Mouse (Mus musculus) limb, embryonic 11.5 days (tissue): ENCODE measurements at regions not wholly inside any gene's neighbourhood (a gene's known extent, or its start where the extent isn't known, plus 50 kb on each side); places are given as distances from the start of the nearest gene placed in this dataset.

Experiments used
- ATAC-seq: fragments of 200-750 bp; cut with Nextera tagmentation; 2 replicates; pipeline ENCODE4 v1.8.0; 2017; ENCODE audit warnings: low read depth; ENCODE audit not compliant: insufficient number of reproducible peaks, low FRiP score, low TSS enrichment
- DNase-seq: peaks from one replicate; pipeline ENCODE4 v3.0.0-alpha.2; 2015; ENCODE audit warnings: low spot score
- H3K27ac ChIP-seq: fragments of 300-500 bp; sonication (generic); replicated peaks from 2 replicates; pipeline ENCODE4 v1.5.1; 2014; ENCODE audit warnings: low read depth, mild to moderate bottlenecking, low read length
- H3K27me3 ChIP-seq: fragments of 300-500 bp; sonication (generic); 2 replicates; pipeline ENCODE4 v1.6.1; 2014; ENCODE audit warnings: mild to moderate bottlenecking, low read length, mixed read lengths; ENCODE audit not compliant: control insufficient read depth, insufficient read depth
- H3K36me3 ChIP-seq: fragments of 300-500 bp; sonication (generic); 2 replicates; pipeline ENCODE4 v1.6.1; 2014; ENCODE audit warnings: mild to moderate bottlenecking, low read length, moderate library complexity, mixed read lengths; ENCODE audit not compliant: control insufficient read depth, insufficient read depth
- H3K4me1 ChIP-seq: fragments of 300-500 bp; sonication (generic); 2 replicates; pipeline ENCODE4 v1.6.1; 2014; ENCODE audit warnings: low read length, mixed read lengths; ENCODE audit not compliant: control insufficient read depth, insufficient read depth
- H3K4me2 ChIP-seq: fragments of 300-500 bp; sonication (generic); 2 replicates; pipeline ENCODE4 v1.6.1; 2014; ENCODE audit warnings: low read depth, mild to moderate bottlenecking, moderate library complexity; ENCODE audit not compliant: severe bottlenecking
- H3K4me3 ChIP-seq: fragments of 300-500 bp; sonication (generic); 2 replicates; pipeline ENCODE4 v1.5.1; 2014; ENCODE audit warnings: low read depth, low read length
- H3K9ac ChIP-seq: fragments of 300-500 bp; sonication (generic); 2 replicates; pipeline ENCODE4 v1.6.1; 2014; ENCODE audit warnings: mild to moderate bottlenecking, low read length
- H3K9me3 ChIP-seq: fragments of 300-500 bp; sonication (generic); 2 replicates; pipeline ENCODE4 v1.6.1; 2016; ENCODE audit warnings: low read length; ENCODE audit not compliant: control insufficient read depth
- WGBS: fragments of 180-500 bp; shearing (Covaris S2); extraction: QIAGEN DNeasy Blood & Tissue Kit; methylation state at CpG from one replicate; pipeline ENCODE4 v1.1.7; 2014; 5-methylcytosine and 5-hydroxymethylcytosine counted together

DNA sequence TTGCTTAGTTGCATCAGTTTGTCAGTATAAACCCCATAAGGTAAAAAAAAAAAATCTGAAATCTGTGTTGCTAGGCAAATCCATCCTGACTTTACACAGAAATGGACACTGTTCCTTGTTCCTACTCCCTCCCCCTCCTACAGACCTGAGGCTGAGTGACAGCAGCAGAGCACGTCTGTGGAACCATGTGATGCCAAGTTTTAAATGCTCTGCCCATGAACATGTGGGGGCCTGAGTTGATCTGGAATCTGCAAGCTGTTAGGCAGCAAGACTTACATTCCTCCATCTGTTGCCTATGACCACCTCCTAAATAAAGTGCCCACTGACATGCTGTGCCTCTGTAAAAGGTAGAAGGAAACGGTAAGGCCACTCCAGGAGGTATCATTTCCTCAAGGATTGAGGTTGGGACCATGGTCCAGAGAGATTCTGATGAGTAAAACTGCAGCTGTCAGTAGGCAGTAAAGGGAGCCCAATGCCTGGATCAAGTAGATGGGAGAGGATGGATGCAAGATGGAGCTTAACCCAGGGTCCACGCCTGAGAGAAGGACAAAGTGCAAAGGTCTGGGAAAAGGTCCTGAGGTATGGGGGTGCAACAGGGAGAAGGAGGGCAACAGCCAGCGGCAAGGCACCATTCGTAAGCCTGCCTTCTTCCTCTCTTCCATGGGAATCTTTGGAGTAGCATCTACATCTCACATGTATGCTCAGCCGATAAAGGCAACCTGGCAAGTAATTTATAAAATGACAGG lies 264.0 kb upstream of the Hnrnpa3 start:
- Histone ChIP-seq H3K27me3 (no peaks in the 10 kb centered on the region), H3K27ac (0 out of 2 replicates have a peak overlapping the region, but pooled peaks have one; percentile 8), H3K36me3 (no peaks in the 10 kb centered on the region), H3K9me3 (no peaks in the 10 kb centered on the region), H3K9ac (no peak overlapping the region), H3K4me3 (no peak overlapping the region), H3K4me1 (peaks cover 15% of the 10 kb centered on the region), H3K4me2 (no peak overlapping the region)
- ATAC-seq (no peak), DNase-seq (peak; percentile 34)
- 51% methylated on average over 6 of the region's 6 CpGs for WGBS

DNA sequence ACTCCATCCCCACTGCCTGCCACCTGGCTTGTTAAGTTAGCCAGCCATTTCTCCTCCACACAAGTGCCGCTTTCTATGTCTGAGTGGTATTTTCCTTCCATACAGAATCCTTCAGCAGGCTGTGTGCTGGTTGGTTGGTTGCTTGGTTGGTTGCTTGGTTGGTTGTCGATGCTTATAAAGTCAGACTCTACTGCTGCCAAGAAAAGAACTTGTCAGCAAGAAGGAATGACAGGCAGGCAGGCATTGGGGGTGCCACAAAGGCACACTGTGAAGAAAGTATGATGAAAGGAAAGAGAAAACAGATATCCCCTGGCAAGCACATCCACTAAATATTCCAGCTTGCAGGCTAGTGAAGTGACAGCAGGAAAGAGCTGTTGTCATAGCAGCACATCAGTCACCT lies 263.0 kb upstream of the Hnrnpa3 start:
- Histone ChIP-seq H3K36me3 (no peaks in the 10 kb centered on the region), H3K4me1 (peaks cover 15% of the 10 kb centered on the region), H3K9me3 (no peaks in the 10 kb centered on the region), H3K27me3 (no peaks in the 10 kb centered on the region), H3K4me2 (no peak overlapping the region), H3K27ac (peak overlapping the region; percentile 52; the same call in 1 of the 2 replicates), H3K4me3 (no peak overlapping the region), H3K9ac (no peak overlapping the region)
- ATAC-seq (no peak), DNase-seq (no peak)
- 62% methylated on average over 2 of the region's 2 CpGs for WGBS

DNA sequence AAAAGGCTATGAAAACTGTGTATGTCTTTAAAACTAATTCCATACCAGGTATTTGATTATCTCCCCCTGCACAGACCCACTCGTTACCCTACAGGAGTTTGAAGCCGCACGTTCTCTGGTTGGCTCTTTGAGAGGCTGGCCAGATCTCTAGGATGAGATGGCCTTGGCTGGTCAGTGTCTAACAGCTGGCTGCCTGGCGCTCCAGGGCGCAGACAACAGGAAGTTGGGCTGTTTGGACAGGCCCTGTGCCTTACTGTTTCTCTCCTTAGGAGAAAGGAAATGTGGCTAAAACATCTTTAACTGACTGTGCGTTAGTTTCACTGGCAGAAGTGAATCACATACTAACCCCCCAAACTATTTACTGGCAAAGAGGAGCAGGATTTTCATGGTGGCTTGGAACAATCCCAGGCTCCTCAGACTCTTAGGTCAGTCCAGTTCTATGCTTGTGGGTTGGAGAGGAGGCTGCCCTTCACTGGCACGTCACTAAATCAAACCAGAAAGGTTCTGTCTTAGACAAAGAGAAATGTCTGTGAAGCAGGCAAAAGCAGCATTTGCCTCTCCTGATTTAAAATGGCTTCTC lies 258.7 kb upstream of the Hnrnpa3 start:
- WGBS = 61% methylated on average over 7 of the region's 7 CpGs
- Histone ChIP-seq H3K36me3 (no peaks in the 10 kb centered on the region), H3K27me3 (no peaks in the 10 kb centered on the region), H3K9me3 (no peaks in the 10 kb centered on the region), H3K4me1 (peaks cover 7% of the 10 kb centered on the region), H3K9ac (no peak overlapping the region), H3K27ac (no peak overlapping the region), H3K4me3 (no peak overlapping the region), H3K4me2 (no peak overlapping the region)
- DNase-seq (no peak), ATAC-seq (no peak)

DNA sequence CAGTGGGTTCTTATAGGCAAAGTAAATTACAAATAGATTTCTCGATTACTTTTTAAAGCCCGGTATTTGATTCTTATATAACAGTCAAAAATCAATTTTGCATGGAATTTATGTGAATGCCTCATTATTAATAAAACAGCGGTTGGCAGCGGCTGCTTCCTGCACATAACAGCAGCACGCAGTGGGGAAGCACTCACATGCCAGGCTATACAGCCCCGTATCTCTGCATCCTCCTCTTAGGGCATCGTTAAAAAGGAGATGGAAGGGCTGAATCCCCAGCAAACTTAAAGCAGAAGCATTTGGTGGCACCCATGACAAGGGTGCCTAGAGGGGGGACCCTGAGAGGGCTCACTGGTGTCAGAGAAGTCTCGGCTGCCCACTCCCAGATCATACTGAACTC lies 255.3 kb upstream of the Hnrnpa3 start:
- Histone ChIP-seq H3K27me3 (no peaks in the 10 kb centered on the region), H3K36me3 (no peaks in the 10 kb centered on the region), H3K4me2 (no peak overlapping the region), H3K9me3 (no peaks in the 10 kb centered on the region), H3K4me3 (no peak overlapping the region), H3K4me1 (no peaks in the 10 kb centered on the region), H3K27ac (no peak overlapping the region), H3K9ac (no peak overlapping the region)
- DNase-seq = no peak
- no peak for ATAC-seq
- 62% methylated on average over 8 of the region's 8 CpGs for WGBS

DNA sequence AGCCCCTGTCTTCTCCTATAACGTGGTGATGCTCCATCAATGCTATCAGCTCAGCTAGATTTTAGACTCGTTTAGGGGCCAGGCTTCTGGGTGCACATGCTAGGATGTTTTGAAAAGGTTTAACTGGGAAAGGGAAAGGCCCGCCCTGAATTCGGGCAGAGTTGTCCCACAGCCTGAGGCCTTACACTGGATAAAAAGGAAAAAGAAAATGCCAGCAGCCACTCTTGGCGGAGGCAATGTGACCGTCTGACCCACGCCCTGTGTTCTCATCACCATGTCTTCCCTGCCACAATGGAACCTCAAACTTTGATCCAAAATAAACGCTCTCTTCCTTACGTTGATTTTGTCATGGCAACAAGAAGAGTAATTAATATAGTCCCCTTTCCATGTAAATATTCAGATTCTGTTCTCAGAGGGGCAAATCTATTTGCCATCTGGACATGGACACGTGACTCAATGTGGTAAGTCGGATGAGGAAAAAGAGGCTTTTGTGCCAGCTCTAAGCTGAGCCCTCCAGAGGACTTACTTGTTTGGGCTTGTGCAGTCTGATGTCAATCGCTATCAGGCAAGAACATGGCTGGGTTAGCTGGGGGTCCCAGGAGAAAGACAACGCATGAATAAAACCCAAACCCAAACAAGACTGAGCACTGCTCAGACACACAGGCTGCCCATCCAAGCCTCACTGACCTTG lies 253.4 kb upstream of the Hnrnpa3 start:
- no peak for ATAC-seq
- no peak for DNase-seq
- Histone ChIP-seq H3K9me3 (no peaks in the 10 kb centered on the region), H3K9ac (no peak overlapping the region), H3K4me3 (no peak overlapping the region), H3K36me3 (no peaks in the 10 kb centered on the region), H3K27ac (no peak overlapping the region), H3K27me3 (no peaks in the 10 kb centered on the region), H3K4me1 (no peaks in the 10 kb centered on the region), H3K4me2 (no peak overlapping the region)
- 87% methylated on average over 13 of the region's 13 CpGs for WGBS

DNA sequence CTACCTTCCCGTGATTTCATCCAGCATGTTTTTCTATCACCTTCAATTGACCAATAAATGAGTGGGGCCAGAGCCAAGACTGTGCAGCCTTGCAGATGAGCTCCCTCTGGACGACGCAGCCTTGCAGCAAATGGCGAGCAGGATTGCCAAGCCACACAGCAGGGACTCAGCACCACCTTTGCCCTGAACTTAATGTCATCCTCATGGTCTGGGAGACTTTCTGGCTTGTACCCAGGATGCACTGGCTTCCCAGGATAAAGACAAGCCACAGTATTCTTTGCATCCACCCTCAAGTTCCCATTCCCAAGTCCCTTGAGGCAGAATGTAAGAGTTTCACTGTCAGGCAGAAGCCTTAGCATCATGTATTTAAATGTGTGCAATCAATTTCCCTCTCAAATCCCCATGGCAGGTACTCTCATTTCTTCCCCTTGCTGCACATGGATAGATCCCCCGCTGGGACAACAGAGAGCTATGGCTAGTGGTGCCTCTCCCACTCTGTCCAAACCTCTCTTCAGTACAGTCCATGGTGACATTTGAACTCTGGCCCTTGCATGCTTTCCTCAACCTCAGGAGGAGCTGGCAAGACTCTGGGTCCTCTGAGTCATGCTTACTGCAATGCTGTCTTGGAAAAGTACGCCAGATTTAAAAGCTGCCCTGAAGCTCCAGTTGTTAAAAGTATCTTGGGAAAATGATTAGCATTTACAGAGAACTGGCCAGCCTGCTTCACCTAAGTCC lies 252.2 kb upstream of the Hnrnpa3 start:
- ATAC-seq = no peak
- Histone ChIP-seq H3K4me2 (no peak overlapping the region), H3K27ac (no peak overlapping the region), H3K36me3 (no peaks in the 10 kb centered on the region), H3K9me3 (no peaks in the 10 kb centered on the region), H3K27me3 (no peaks in the 10 kb centered on the region), H3K4me1 (no peaks in the 10 kb centered on the region), H3K9ac (no peak overlapping the region), H3K4me3 (no peak overlapping the region)
- DNase-seq = no peak
- WGBS = 49% methylated on average over 6 of the region's 6 CpGs

DNA sequence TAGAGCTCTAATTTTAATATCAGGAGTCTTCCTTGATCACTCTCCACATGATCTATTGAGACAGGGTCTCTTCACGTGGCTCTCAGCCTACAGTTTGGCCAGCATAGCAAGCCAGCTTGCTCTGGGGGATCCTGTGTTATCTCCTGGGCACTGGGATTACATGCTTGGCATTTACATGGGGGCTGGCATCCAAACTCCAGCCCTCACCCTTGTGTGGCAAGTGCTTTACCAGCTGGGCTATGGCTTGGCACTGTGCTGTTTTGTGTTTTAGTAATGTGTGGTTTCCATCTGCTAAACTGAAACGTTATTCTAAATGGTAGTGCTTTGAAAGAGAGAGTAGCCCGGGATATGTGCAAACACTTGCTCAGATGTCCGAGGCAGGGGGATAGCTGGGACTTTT lies 251.5 kb upstream of the Hnrnpa3 start:
- Histone ChIP-seq H3K9ac (no peak overlapping the region), H3K36me3 (no peaks in the 10 kb centered on the region), H3K4me2 (no peak overlapping the region), H3K9me3 (no peaks in the 10 kb centered on the region), H3K4me3 (no peak overlapping the region), H3K27ac (no peak overlapping the region), H3K4me1 (no peaks in the 10 kb centered on the region), H3K27me3 (no peaks in the 10 kb centered on the region)
- no peak for DNase-seq
- no peak for ATAC-seq
- 77% methylated on average over 4 of the region's 4 CpGs for WGBS

DNA sequence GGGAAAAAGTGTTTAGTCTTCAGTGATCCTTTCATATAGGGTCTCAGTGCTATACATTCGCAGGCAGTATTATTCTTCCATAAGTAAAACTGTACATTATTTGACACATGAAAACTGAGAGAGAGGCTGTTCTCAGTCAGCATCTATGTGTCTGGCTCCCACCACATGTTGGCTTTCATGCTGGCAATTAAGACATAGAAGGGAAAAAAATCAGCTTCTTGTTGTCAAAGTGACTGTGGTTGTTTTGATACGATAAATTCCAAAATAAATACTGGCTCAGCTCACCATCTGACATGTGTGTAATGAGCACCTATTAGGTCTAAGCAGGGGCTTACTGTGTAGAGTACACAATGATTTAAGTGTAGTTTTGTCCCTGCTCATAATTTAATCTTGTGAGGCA lies 251.0 kb upstream of the Hnrnpa3 start:
- Histone ChIP-seq H3K36me3 (no peaks in the 10 kb centered on the region), H3K27ac (no peak overlapping the region), H3K4me1 (no peaks in the 10 kb centered on the region), H3K4me2 (no peak overlapping the region), H3K4me3 (no peak overlapping the region), H3K27me3 (no peaks in the 10 kb centered on the region), H3K9me3 (no peaks in the 10 kb centered on the region), H3K9ac (no peak overlapping the region)
- ATAC-seq = no peak
- no peak for DNase-seq
- 89% methylated on average over 2 of the region's 2 CpGs for WGBS
